Mouse (Mus musculus): Measurements from ENCODE around the gene Zfp64. TPM values are rescaled to one million over a fixed set of nuclear protein-coding genes. Genes with fewer than 3 reads are reported as not detected.
A peak's percentile ranks its signal among the peaks of the same experiment; 100 is the strongest.

Gene Zfp64
- polyA plus RNA-seq, 1 experiment from 2014 or later, result 38.7 TPM

- H3K9me3 ChIP-seq (ENCODE audit: control insufficient read depth, low read length), result peaks cover 3% of the 10 kb centered on the region; the same call in 1 of the 2 replicates
Measured at GRCm38 (mm10) chr2:168960814-168961213, 5.4 kb upstream of the Zfp64 start.

GRCm38 (mm10) chr2:168959339-168959885, 4.0 kb upstream of the Zfp64 start:
- Histone ChIP-seq H3K4me1 (replicated peaks; ENCODE audit: control insufficient read depth, insufficient read depth, low read length) (peaks cover 5% of the 10 kb centered on the region), H3K36me3 (ENCODE audit: control insufficient read depth, insufficient read depth, low read length) (no peaks in the 10 kb centered on the region), H3K9me3 (ENCODE audit: control insufficient read depth, low read length) (no peaks in the 10 kb centered on the region), H3K4me2 (ENCODE audit: low read length) (no peak overlapping the region), H3K9ac (ENCODE audit: low read length) (no peak overlapping the region), H3K27ac (ENCODE audit: low read depth) (no peak overlapping the region), H3K4me3 (ENCODE audit: low read depth, low read length) (no peak overlapping the region), H3K27me3 (replicated peaks; ENCODE audit: control insufficient read depth, insufficient read depth, low read length) (no peaks in the 10 kb centered on the region)
- DNase-seq (ENCODE audit: low spot score) (no peak), ATAC-seq (replicated peaks; ENCODE audit: low FRiP score, low TSS enrichment, low read depth) (no peak)
- 84% methylated on average over 14 of the region's 14 CpGs for WGBS

More at GRCm38 (mm10) chr2:168960814-168961213, 5.4 kb upstream of the Zfp64 start:
- 91% methylated on average over 3 of the region's 3 CpGs for WGBS
- no peaks in the 10 kb centered on the region for H3K27me3 ChIP-seq (replicated peaks; ENCODE audit: control insufficient read depth, insufficient read depth, low read length)
- no peak overlapping the region for H3K9ac ChIP-seq (ENCODE audit: low read length)
- no peak overlapping the region for H3K4me3 ChIP-seq (ENCODE audit: low read depth, low read length)
- no peak overlapping the region for H3K27ac ChIP-seq (ENCODE audit: low read depth)
- ATAC-seq (replicated peaks; ENCODE audit: low FRiP score, low TSS enrichment, low read depth) (no peak), DNase-seq (ENCODE audit: low spot score) (no peak)
- 0 out of 2 replicates have a peak, but pooled peaks cover 1% of the 10 kb centered on the region for H3K4me1 ChIP-seq (replicated peaks; ENCODE audit: control insufficient read depth, insufficient read depth, low read length)
- H3K4me2 ChIP-seq (ENCODE audit: low read length), result no peak overlapping the region
- no peaks in the 10 kb centered on the region for H3K36me3 ChIP-seq (ENCODE audit: control insufficient read depth, insufficient read depth, low read length)

GRCm38 (mm10) chr2:168955850-168956346, 511 bp upstream of the Zfp64 start:
- no peak; the same call in 1 of the 2 replicates for ATAC-seq (replicated peaks; ENCODE audit: low FRiP score, low TSS enrichment, low read depth)
- 60% methylated on average over 10 of the region's 10 CpGs for WGBS
- peak overlapping the region; percentile 88; the same call in 1 of the 2 replicates for H3K9ac ChIP-seq (ENCODE audit: low read length)

GRCm38 (mm10) chr2:168954376-168954775, 1.0 kb downstream of the Zfp64 start:
- H3K36me3 ChIP-seq (ENCODE audit: control insufficient read depth, insufficient read depth, low read length), result peaks cover 24% of the 10 kb centered on the region
- H3K4me1 ChIP-seq (replicated peaks; ENCODE audit: control insufficient read depth, insufficient read depth, low read length), result peaks cover 12% of the 10 kb centered on the region
- H3K9me3 ChIP-seq (ENCODE audit: control insufficient read depth, low read length), result no peaks in the 10 kb centered on the region
- H3K27ac ChIP-seq (ENCODE audit: low read depth), result peak overlapping the region; percentile 83; the same call in 1 of the 2 replicates
- H3K9ac ChIP-seq (ENCODE audit: low read length), result peak overlapping the region; percentile 88
- H3K4me2 ChIP-seq (ENCODE audit: low read length), result peak overlapping the region; percentile 93
- WGBS, result 6% methylated on average over 8 of the region's 8 CpGs
- H3K27me3 ChIP-seq (replicated peaks; ENCODE audit: control insufficient read depth, insufficient read depth, low read length), result no peaks in the 10 kb centered on the region
- peak overlapping the region; percentile 91 for H3K4me3 ChIP-seq (ENCODE audit: low read depth, low read length)
- ATAC-seq (replicated peaks; ENCODE audit: low FRiP score, low TSS enrichment, low read depth) (peak; percentile 10; the same call in 1 of the 2 replicates), DNase-seq (ENCODE audit: low spot score) (no peak)

More at GRCm38 (mm10) chr2:168955850-168956346, 511 bp upstream of the Zfp64 start:
- peaks cover 9% of the 10 kb centered on the region for H3K36me3 ChIP-seq (ENCODE audit: control insufficient read depth, insufficient read depth, low read length)
- DNase-seq (ENCODE audit: low spot score), result peak; percentile 55
- H3K4me2 ChIP-seq (ENCODE audit: low read length), result peak overlapping the region; percentile 93
- H3K9me3 ChIP-seq (ENCODE audit: control insufficient read depth, low read length), result no peaks in the 10 kb centered on the region
- peaks cover 12% of the 10 kb centered on the region for H3K4me1 ChIP-seq (replicated peaks; ENCODE audit: control insufficient read depth, insufficient read depth, low read length)
- H3K27me3 ChIP-seq (replicated peaks; ENCODE audit: control insufficient read depth, insufficient read depth, low read length), result no peaks in the 10 kb centered on the region
- H3K27ac ChIP-seq (ENCODE audit: low read depth), result peak overlapping the region; percentile 83
- H3K4me3 ChIP-seq (ENCODE audit: low read depth, low read length), result peak overlapping the region; percentile 91

- Histone ChIP-seq H3K9ac (ENCODE audit: low read length) (no peak overlapping the region), H3K27ac (ENCODE audit: low read depth) (no peak overlapping the region), H3K4me3 (ENCODE audit: low read depth, low read length) (no peak overlapping the region), H3K9me3 (ENCODE audit: control insufficient read depth, low read length) (no peaks in the 10 kb centered on the region), H3K4me1 (replicated peaks; ENCODE audit: control insufficient read depth, insufficient read depth, low read length) (no peaks in the 10 kb centered on the region), H3K27me3 (replicated peaks; ENCODE audit: control insufficient read depth, insufficient read depth, low read length) (no peaks in the 10 kb centered on the region), H3K36me3 (ENCODE audit: control insufficient read depth, insufficient read depth, low read length) (peaks cover 73% of the 10 kb centered on the region), H3K4me2 (ENCODE audit: low read length) (no peak overlapping the region)
- DNase-seq (ENCODE audit: low spot score) (no peak), ATAC-seq (replicated peaks; ENCODE audit: low FRiP score, low TSS enrichment, low read depth) (no peak)
- 81% methylated on average over 6 of the region's 6 CpGs for WGBS
Measured at GRCm38 (mm10) chr2:168948506-168948905, 6.9 kb downstream of the Zfp64 start.

GRCm38 (mm10) chr2:168947663-168948062, 7.7 kb downstream of the Zfp64 start:
- no peak overlapping the region for H3K4me2 ChIP-seq (ENCODE audit: low read length)
- H3K27me3 ChIP-seq (replicated peaks; ENCODE audit: control insufficient read depth, insufficient read depth, low read length), result no peaks in the 10 kb centered on the region
- no peak overlapping the region for H3K9ac ChIP-seq (ENCODE audit: low read length)
- no peaks in the 10 kb centered on the region for H3K9me3 ChIP-seq (ENCODE audit: control insufficient read depth, low read length)
- 90% methylated on average over 1 of the region's 1 CpGs for WGBS
- no peak overlapping the region for H3K4me3 ChIP-seq (ENCODE audit: low read depth, low read length)
- no peak for DNase-seq (ENCODE audit: low spot score)
- ATAC-seq (replicated peaks; ENCODE audit: low FRiP score, low TSS enrichment, low read depth), result no peak
- H3K27ac ChIP-seq (ENCODE audit: low read depth), result no peak overlapping the region
- H3K4me1 ChIP-seq (replicated peaks; ENCODE audit: control insufficient read depth, insufficient read depth, low read length), result no peaks in the 10 kb centered on the region
- peaks cover 77% of the 10 kb centered on the region for H3K36me3 ChIP-seq (ENCODE audit: control insufficient read depth, insufficient read depth, low read length)

GRCm38 (mm10) chr2:168944011-168944410, 11.4 kb downstream of the Zfp64 start:
- H3K27me3 ChIP-seq (replicated peaks; ENCODE audit: control insufficient read depth, insufficient read depth, low read length), result no peaks in the 10 kb centered on the region
- WGBS, result 91% methylated on average over 4 of the region's 4 CpGs
- H3K36me3 ChIP-seq (ENCODE audit: control insufficient read depth, insufficient read depth, low read length), result peaks cover 75% of the 10 kb centered on the region
- no peak for ATAC-seq (replicated peaks; ENCODE audit: low FRiP score, low TSS enrichment, low read depth)
- no peak overlapping the region for H3K27ac ChIP-seq (ENCODE audit: low read depth)
- H3K4me1 ChIP-seq (replicated peaks; ENCODE audit: control insufficient read depth, insufficient read depth, low read length), result no peaks in the 10 kb centered on the region
- H3K4me2 ChIP-seq (ENCODE audit: low read length), result no peak overlapping the region
- DNase-seq (ENCODE audit: low spot score), result no peak
- H3K9me3 ChIP-seq (ENCODE audit: control insufficient read depth, low read length), result no peaks in the 10 kb centered on the region
- H3K9ac ChIP-seq (ENCODE audit: low read length), result no peak overlapping the region
- H3K4me3 ChIP-seq (ENCODE audit: low read depth, low read length), result no peak overlapping the region

GRCm38 (mm10) chr2:168939941-168940340, 15.4 kb downstream of the Zfp64 start:
- DNase-seq (ENCODE audit: low spot score), result no peak

More at GRCm38 (mm10) chr2:168939941-168940340, 15.4 kb downstream of the Zfp64 start:
- peaks cover 64% of the 10 kb centered on the region for H3K36me3 ChIP-seq (ENCODE audit: control insufficient read depth, insufficient read depth, low read length)
- WGBS, result 95% methylated on average over 8 of the region's 8 CpGs
- no peaks in the 10 kb centered on the region for H3K9me3 ChIP-seq (ENCODE audit: control insufficient read depth, low read length)
- no peak overlapping the region for H3K27ac ChIP-seq (ENCODE audit: low read depth)
- no peaks in the 10 kb centered on the region for H3K4me1 ChIP-seq (replicated peaks; ENCODE audit: control insufficient read depth, insufficient read depth, low read length)
- no peaks in the 10 kb centered on the region for H3K27me3 ChIP-seq (replicated peaks; ENCODE audit: control insufficient read depth, insufficient read depth, low read length)
- H3K4me2 ChIP-seq (ENCODE audit: low read length), result no peak overlapping the region
- no peak overlapping the region for H3K9ac ChIP-seq (ENCODE audit: low read length)
- no peak overlapping the region for H3K4me3 ChIP-seq (ENCODE audit: low read depth, low read length)
- ATAC-seq (replicated peaks; ENCODE audit: low FRiP score, low TSS enrichment, low read depth), result no peak

Data from intestine, embryonic 14.5 days (tissue).